Mouse (Mus musculus) lung, adult 2 months (tissue): ENCODE results near the gene Ap5s1.

Source experiments
- CTCF ChIP-seq: fragments of 200-500 bp; IDR thresholded peaks from 2 replicates; pipeline ENCODE4 v1.5.1; 2011; ENCODE audit warnings: mild to moderate bottlenecking, low read length, control low read depth; ENCODE audit not compliant: insufficient read depth
- POLR2A ChIP-seq: fragments of 200-500 bp; IDR thresholded peaks from 2 replicates; pipeline ENCODE4 v1.6.1; 2011; ENCODE audit warnings: low read depth, mild to moderate bottlenecking, control low read depth, low read length, borderline replicate concordance; ENCODE audit errors: extremely low read depth

GRCm38 (mm10) chr2:131191005-131191390 lies 15.9 kb upstream of the Ap5s1 start:
- TF ChIP-seq CTCF (no peak), POLR2A (no peak)
